ENCODE assay signal across 14 mouse cellular contexts in genomic region chr1:132213076-132213475, GRCm38 (mm10). TPM values are rescaled to one million over a fixed set of nuclear protein-coding genes. Genes with fewer than 3 reads are reported as not detected.
DNase-seq lines count a peak whose midpoint lies in the region; ATAC-seq and TF ChIP-seq lines count a peak whose summit lies in the region.
"Had no signal": no experiment of that assay in that cellular context is flagged by ENCODE, and none has a peak within 500 bp of the region (broad histone marks: within the 10 kb centered on the region; RNA-seq: fewer than 3 reads in every experiment).

No protein-coding gene starts in this region.

- H3K27me3 ChIP-seq in forebrain, embryonic 11.5 days (ENCODE audit: control insufficient read depth, insufficient read depth, low read length), result peaks cover 5% of the 10 kb centered on the region; the same call in 1 of the 2 replicates
- H3K27me3 ChIP-seq in forebrain, postnatal 0 days (ENCODE audit: insufficient read depth, low read length), result no peaks in the 10 kb centered on the region
- peaks cover 4% of the 10 kb centered on the region for H3K27me3 ChIP-seq in embryonic facial prominence, embryonic 14.5 days (replicated peaks; ENCODE audit: control insufficient read depth, insufficient read depth, low read length)
- H3K27me3 ChIP-seq in midbrain, embryonic 13.5 days, result no peaks in the 10 kb centered on the region

- 42% methylated on average over 6 of the region's 6 CpGs for WGBS in forebrain, embryonic 11.5 days
- WGBS in forebrain, postnatal 0 days, result 38% methylated on average over 6 of the region's 6 CpGs
- 36% methylated on average over 6 of the region's 6 CpGs for WGBS in embryonic facial prominence, embryonic 14.5 days
- WGBS in midbrain, embryonic 13.5 days, result 35% methylated on average over 6 of the region's 6 CpGs

- intact Hi-C loops in gastrocnemius, postnatal 14 days (cut with DNase I; ENCODE audit: low total_unique reads), result no loop called here

- H3K4me3 ChIP-seq in forebrain, embryonic 11.5 days (ENCODE audit: low read depth, low read length), result no peak overlapping the region
- H3K4me3 ChIP-seq in forebrain, postnatal 0 days (ENCODE audit: low read depth, low read length), result no peak overlapping the region
- no peak overlapping the region for H3K4me3 ChIP-seq in embryonic facial prominence, embryonic 14.5 days (ENCODE audit: low read depth, low read length)
- no peak overlapping the region for H3K4me3 ChIP-seq in midbrain, embryonic 13.5 days (replicated peaks)
- H3K4me3 ChIP-seq: myocyte had no signal

- H3K9ac ChIP-seq in forebrain, embryonic 11.5 days (ENCODE audit: low read length), result no peak overlapping the region
- H3K9ac ChIP-seq in forebrain, postnatal 0 days, result no peak overlapping the region; the same call in 1 of the 2 replicates
- H3K9ac ChIP-seq in embryonic facial prominence, embryonic 14.5 days (ENCODE audit: low read depth, low read length), result no peak overlapping the region
- H3K9ac ChIP-seq in midbrain, embryonic 13.5 days (replicated peaks), result no peak overlapping the region

- DNase-seq in forebrain, embryonic 11.5 days (ENCODE audit: low spot score), result peak; percentile 44
- no peak for DNase-seq in forebrain, postnatal 0 days
- peak; percentile 39 for DNase-seq in Muller cell, postnatal 12 days (ENCODE audit: inconsistent ontology term)
- peak; percentile 19 for DNase-seq in embryonic facial prominence, embryonic 14.5 days (ENCODE audit: low spot score)
- DNase-seq in gastrocnemius, postnatal 14 days, result no peak

- no peak for ATAC-seq in forebrain, embryonic 11.5 days (replicated peaks; ENCODE audit: low FRiP score)
- ATAC-seq in forebrain, postnatal 0 days, result no peak
- no peak for ATAC-seq in embryonic facial prominence, embryonic 14.5 days (ENCODE audit: low read depth)
- peak; percentile 55; the same call in 1 of the 2 replicates for ATAC-seq in midbrain, embryonic 13.5 days
- no peak for ATAC-seq in CD4-positive, CD25-positive, alpha-beta regulatory T cell, adult 4 months

- no peak for TF ChIP-seq CTCF in forebrain, postnatal 0 days (IDR thresholded peaks at IDR 0.05; ENCODE audit: low read depth)

- H3K27ac ChIP-seq in forebrain, embryonic 11.5 days (ENCODE audit: low read depth, low read length), result no peak overlapping the region
- H3K27ac ChIP-seq in forebrain, postnatal 0 days (ENCODE audit: low read depth, low read length), result no peak overlapping the region
- H3K27ac ChIP-seq in embryonic facial prominence, embryonic 14.5 days (replicated peaks; ENCODE audit: low read depth, low read length), result no peak overlapping the region
- peak overlapping the region; percentile 62; the same call in 1 of the 2 replicates for H3K27ac ChIP-seq in midbrain, embryonic 13.5 days

- H3K9me3 ChIP-seq in forebrain, embryonic 11.5 days (ENCODE audit: control insufficient read depth, low read length), result no peaks in the 10 kb centered on the region
- no peaks in the 10 kb centered on the region for H3K9me3 ChIP-seq in forebrain, postnatal 0 days (ENCODE audit: low read length)
- no peaks in the 10 kb centered on the region for H3K9me3 ChIP-seq in embryonic facial prominence, embryonic 14.5 days (ENCODE audit: control insufficient read depth, low read length)
- H3K9me3 ChIP-seq in midbrain, embryonic 13.5 days, result no peaks in the 10 kb centered on the region

- H3K4me1 ChIP-seq in forebrain, embryonic 11.5 days (replicated peaks; ENCODE audit: control insufficient read depth, insufficient read depth, low read length), result peaks cover 9% of the 10 kb centered on the region; the same call in 1 of the 2 replicates
- peaks cover 41% of the 10 kb centered on the region for H3K4me1 ChIP-seq in forebrain, postnatal 0 days (ENCODE audit: insufficient read depth)
- peaks cover 6% of the 10 kb centered on the region; the same call in 1 of the 2 replicates for H3K4me1 ChIP-seq in embryonic facial prominence, embryonic 14.5 days (ENCODE audit: control insufficient read depth, insufficient read depth, low read length)
- H3K4me1 ChIP-seq in midbrain, embryonic 13.5 days (replicated peaks), result peaks cover 62% of the 10 kb centered on the region

- H3K36me3 ChIP-seq in forebrain, embryonic 11.5 days (ENCODE audit: control insufficient read depth, insufficient read depth, low read length), result no peaks in the 10 kb centered on the region
- no peaks in the 10 kb centered on the region for H3K36me3 ChIP-seq in forebrain, postnatal 0 days (ENCODE audit: insufficient read depth)
- no peaks in the 10 kb centered on the region for H3K36me3 ChIP-seq in embryonic facial prominence, embryonic 14.5 days (ENCODE audit: control insufficient read depth, insufficient read depth, low read length)
- H3K36me3 ChIP-seq in midbrain, embryonic 13.5 days, result no peaks in the 10 kb centered on the region

- no peak overlapping the region for H3K4me2 ChIP-seq in forebrain, embryonic 11.5 days (ENCODE audit: low read depth, low read length, severe bottlenecking)
- H3K4me2 ChIP-seq in forebrain, postnatal 0 days (ENCODE audit: low read depth), result no peak overlapping the region
- H3K4me2 ChIP-seq in embryonic facial prominence, embryonic 14.5 days (ENCODE audit: low read depth, low read length), result no peak overlapping the region
- H3K4me2 ChIP-seq in midbrain, embryonic 13.5 days (replicated peaks), result no peak overlapping the region

RNA-seq across cellular contexts. Expression of gene Gm10188, which starts 16.5 kb away (rescaled TPM):
- polyA plus RNA-seq in forebrain, embryonic 11.5 days (2014; fragmentation: Nextera tagmentation; extraction: Ambion mirVana), result not detected in 2 replicates
- total RNA-seq in forebrain, postnatal 0 days (2014; rRNA removed), result 0.92 TPM in 1 of 2 replicates, not detected in the other
- polyA plus RNA-seq in forebrain, postnatal 0 days (2015; fragmentation: Nextera tagmentation; extraction: Ambion mirVana), result not detected in 2 replicates
- polyA plus RNA-seq in embryonic facial prominence, embryonic 14.5 days (2014; fragmentation: Nextera tagmentation; extraction: Ambion mirVana), result not detected in 2 replicates
- polyA plus RNA-seq in midbrain, embryonic 13.5 days (2015; fragmentation: Nextera tagmentation; extraction: Ambion mirVana), result 0.58 and 1.1 TPM in 2 replicates
- not detected for total RNA-seq in gastrocnemius, postnatal 14 days (2021)
- not detected for polyA plus RNA-seq in CD4-positive, CD25-positive, alpha-beta regulatory T cell, adult 4 months (2017; shearing (Covaris generic))
- total RNA-seq: hematopoietic stem cell, adult 5-6 weeks; left cerebral cortex, adult 8-10 months had no signal
- polyA plus RNA-seq: erythroblast, embryonic 14.5 days; gonadal fat pad, adult 2 months; liver, embryonic 16.5 days; myocyte; stomach, embryonic 16.5 days had no signal

RNA-seq across cellular contexts. Expression of gene AC124108.1, which starts 21.8 kb away (rescaled TPM):
- polyA plus RNA-seq in forebrain, embryonic 11.5 days (2014; fragmentation: Nextera tagmentation; extraction: Ambion mirVana), result 4.7 and 5.6 TPM in 2 replicates
- 3.4 and 5.0 TPM in 2 replicates for total RNA-seq in forebrain, postnatal 0 days (2014; rRNA removed)
- polyA plus RNA-seq in forebrain, postnatal 0 days (2015; fragmentation: Nextera tagmentation; extraction: Ambion mirVana), result 0.31 and 0.48 TPM in 2 replicates
- 0.34 and 0.71 TPM in 2 replicates for polyA plus RNA-seq in embryonic facial prominence, embryonic 14.5 days (2014; fragmentation: Nextera tagmentation; extraction: Ambion mirVana)
- 5.6 and 6.1 TPM in 2 replicates for polyA plus RNA-seq in midbrain, embryonic 13.5 days (2015; fragmentation: Nextera tagmentation; extraction: Ambion mirVana)
- total RNA-seq in gastrocnemius, postnatal 14 days (2021), result not detected
- not detected for polyA plus RNA-seq in CD4-positive, CD25-positive, alpha-beta regulatory T cell, adult 4 months (2017; shearing (Covaris generic))
- total RNA-seq: hematopoietic stem cell, adult 5-6 weeks had no signal
- polyA plus RNA-seq: erythroblast, embryonic 14.5 days; liver, embryonic 16.5 days had no signal

RNA-seq across cellular contexts. Expression of gene Lemd1, which starts 21.8 kb away (rescaled TPM):
- polyA plus RNA-seq in forebrain, embryonic 11.5 days (2014; fragmentation: Nextera tagmentation; extraction: Ambion mirVana), result 8.1 and 12.1 TPM in 2 replicates
- total RNA-seq in forebrain, postnatal 0 days (2014; rRNA removed), result 13.3 and 14.9 TPM in 2 replicates
- 14.7 and 15.1 TPM in 2 replicates for polyA plus RNA-seq in forebrain, postnatal 0 days (2015; fragmentation: Nextera tagmentation; extraction: Ambion mirVana)
- 0.46 and 2.0 TPM in 2 replicates for polyA plus RNA-seq in embryonic facial prominence, embryonic 14.5 days (2014; fragmentation: Nextera tagmentation; extraction: Ambion mirVana)
- 19.5 and 22.5 TPM in 2 replicates for polyA plus RNA-seq in midbrain, embryonic 13.5 days (2015; fragmentation: Nextera tagmentation; extraction: Ambion mirVana)
- not detected for total RNA-seq in gastrocnemius, postnatal 14 days (2021)
- polyA plus RNA-seq in CD4-positive, CD25-positive, alpha-beta regulatory T cell, adult 4 months (2017; shearing (Covaris generic)), result not detected
- total RNA-seq: hematopoietic stem cell, adult 5-6 weeks had no signal
- polyA plus RNA-seq: erythroblast, embryonic 14.5 days; liver, embryonic 16.5 days had no signal

Comparison
In these comparisons a context has a peak if more than half of its experiments do, and no peak if none do; other contexts are left out.
1. DNase-seq: peak in forebrain, embryonic 11.5 days (single experiment), Muller cell, postnatal 12 days (single experiment) and embryonic facial prominence, embryonic 14.5 days (single experiment); none in forebrain, postnatal 0 days (single experiment) and gastrocnemius, postnatal 14 days (single experiment).